Mouse (Mus musculus): ENCODE data around the gene Vsig8.

GRCm38 (mm10) chr1:172535116-172535515, 20.6 kb upstream of the Vsig8 start:
- no peak for TF ChIP-seq TAL1 (IDR thresholded peaks at IDR 0.05; ENCODE audit: low read length)
- no peak for TF ChIP-seq GATA1 (IDR thresholded peaks at IDR 0.05; ENCODE audit: low read length)

Data from erythroblast, embryonic 14.5 days (primary cell).